Mouse (Mus musculus) erythroblast, embryonic 14.5 days (primary cell): ENCODE measurements around the gene 0610037L13Rik. TPM values are rescaled to one million over a fixed set of nuclear protein-coding genes. Genes with fewer than 3 reads are reported as not detected.

Source experiments
- H3K27me3 ChIP-seq: 2 replicates; pipeline ENCODE4 v1.6.1; 2012; ENCODE audit warnings: inconsistent platforms; ENCODE audit not compliant: control insufficient read depth
- H3K36me3 ChIP-seq: 2 replicates; pipeline ENCODE4 v1.6.1; 2012; ENCODE audit warnings: mild to moderate bottlenecking, inconsistent platforms; ENCODE audit not compliant: control insufficient read depth
- H3K4me1 ChIP-seq: 2 replicates; pipeline ENCODE4 v1.6.1; 2012; ENCODE audit warnings: inconsistent platforms; ENCODE audit not compliant: control insufficient read depth
- H3K4me3 ChIP-seq: replicated peaks from 2 replicates; pipeline ENCODE3; 2012; ENCODE audit warnings: moderate library complexity, mild to moderate bottlenecking, inconsistent platforms
- H3K9me3 ChIP-seq: 2 replicates; pipeline ENCODE4 v1.6.1; 2012; ENCODE audit warnings: low read length, inconsistent platforms, mixed read lengths; ENCODE audit not compliant: control insufficient read depth
- GATA1 ChIP-seq: IDR thresholded peaks from 2 replicates; pipeline ENCODE4 v1.6.1; 2012; ENCODE audit warnings: low read length, inconsistent platforms, mixed read lengths
- TAL1 ChIP-seq: IDR thresholded peaks from 3 replicates; pipeline ENCODE4 v1.6.1; 2012; ENCODE audit warnings: low read length, inconsistent platforms, mixed read lengths
- polyA plus RNA-seq: library from polyadenylated mRNA; stranded (reverse); fragments of >175 nt; gene quantifications from 2 replicates; pipeline ENCODE4 v1.2.3, GENCODE M21; 2012

The 0610037L13Rik gene
- polyA plus RNA-seq, 1 experiment, result 0.20 TPM

GRCm38 (mm10) chr4:107928269-107928668, 38.7 kb downstream of the 0610037L13Rik start:
- Histone ChIP-seq H3K27me3 (no peaks in the 10 kb centered on the region), H3K9me3 (no peaks in the 10 kb centered on the region), H3K36me3 (no peaks in the 10 kb centered on the region), H3K4me1 (peaks cover 29% of the 10 kb centered on the region), H3K4me3 (no peak overlapping the region)
- no peak for TF ChIP-seq TAL1
- no peak for TF ChIP-seq GATA1

GRCm38 (mm10) chr4:107928726-107929125, 39.1 kb downstream of the 0610037L13Rik start:
- Histone ChIP-seq H3K36me3 (no peaks in the 10 kb centered on the region), H3K4me1 (peaks cover 29% of the 10 kb centered on the region), H3K27me3 (no peaks in the 10 kb centered on the region), H3K4me3 (no peak overlapping the region), H3K9me3 (no peaks in the 10 kb centered on the region)
- TF ChIP-seq TAL1 (no peak), GATA1 (no peak)

- Histone ChIP-seq H3K27me3 (no peaks in the 10 kb centered on the region), H3K4me3 (no peak overlapping the region), H3K9me3 (no peaks in the 10 kb centered on the region), H3K4me1 (peaks cover 23% of the 10 kb centered on the region), H3K36me3 (no peaks in the 10 kb centered on the region)
- no peak for TF ChIP-seq TAL1
- no peak for TF ChIP-seq GATA1
These were observed 41.8 kb downstream of the 0610037L13Rik start for GRCm38 (mm10) chr4:107931453-107931852.

- TF ChIP-seq TAL1 (no peak), GATA1 (no peak)
- H3K4me1 ChIP-seq, result peaks cover 14% of the 10 kb centered on the region
- H3K9me3 ChIP-seq, result no peaks in the 10 kb centered on the region
- no peak overlapping the region for H3K4me3 ChIP-seq
- H3K36me3 ChIP-seq, result no peaks in the 10 kb centered on the region
- no peaks in the 10 kb centered on the region for H3K27me3 ChIP-seq
These were observed 43.6 kb downstream of the 0610037L13Rik start for GRCm38 (mm10) chr4:107933239-107933638.

GRCm38 (mm10) chr4:107935254-107935653, 45.6 kb downstream of the 0610037L13Rik start:
- Histone ChIP-seq H3K4me1 (peaks cover 8% of the 10 kb centered on the region), H3K4me3 (no peak overlapping the region), H3K36me3 (no peaks in the 10 kb centered on the region), H3K9me3 (no peaks in the 10 kb centered on the region), H3K27me3 (no peaks in the 10 kb centered on the region)
- TF ChIP-seq TAL1 (no peak), GATA1 (no peak)

GRCm38 (mm10) chr4:107937338-107937737, 47.7 kb downstream of the 0610037L13Rik start:
- Histone ChIP-seq H3K4me1 (peaks cover 8% of the 10 kb centered on the region), H3K36me3 (no peaks in the 10 kb centered on the region), H3K9me3 (no peaks in the 10 kb centered on the region), H3K4me3 (no peak overlapping the region), H3K27me3 (no peaks in the 10 kb centered on the region; the same call in 1 of the 2 replicates)
- no peak for TF ChIP-seq TAL1
- TF ChIP-seq GATA1, result no peak

GRCm38 (mm10) chr4:107938124-107938523, 48.5 kb downstream of the 0610037L13Rik start:
- Histone ChIP-seq H3K4me3 (no peak overlapping the region), H3K4me1 (peaks cover 5% of the 10 kb centered on the region), H3K9me3 (no peaks in the 10 kb centered on the region), H3K36me3 (no peaks in the 10 kb centered on the region), H3K27me3 (no peaks in the 10 kb centered on the region; the same call in 1 of the 2 replicates)
- TF ChIP-seq TAL1 (no peak), GATA1 (no peak)

- Histone ChIP-seq H3K27me3 (no peaks in the 10 kb centered on the region; the same call in 1 of the 2 replicates), H3K4me1 (no peaks in the 10 kb centered on the region), H3K4me3 (no peak overlapping the region), H3K36me3 (no peaks in the 10 kb centered on the region), H3K9me3 (no peaks in the 10 kb centered on the region)
- TF ChIP-seq TAL1 (no peak), GATA1 (no peak)
These were observed 53.1 kb downstream of the 0610037L13Rik start for GRCm38 (mm10) chr4:107942741-107943140.

- H3K36me3 ChIP-seq, result no peaks in the 10 kb centered on the region
- no peaks in the 10 kb centered on the region for H3K4me1 ChIP-seq
- TF ChIP-seq TAL1, result no peak
- TF ChIP-seq GATA1, result no peak
- no peaks in the 10 kb centered on the region; the same call in 1 of the 2 replicates for H3K27me3 ChIP-seq
- no peaks in the 10 kb centered on the region for H3K9me3 ChIP-seq
- no peak overlapping the region for H3K4me3 ChIP-seq
These were observed 54.5 kb downstream of the 0610037L13Rik start for GRCm38 (mm10) chr4:107944141-107944540.

Other genes starting within 250 kb of the 0610037L13Rik start
- gene Dmrtb1, start 205.6 kb upstream of the 0610037L13Rik start, polyA plus RNA-seq, result 0.04 and 0.05 TPM in 2 replicates
- 1.4 and 2.1 TPM in 2 replicates for gene Lrp8, start 87.6 kb upstream of the 0610037L13Rik start, polyA plus RNA-seq
- 0.84 and 0.89 TPM in 2 replicates for gene Magoh, start 10.1 kb upstream of the 0610037L13Rik start, polyA plus RNA-seq
- 4.9 and 6.6 TPM in 2 replicates for gene Cpt2, start 33.8 kb downstream of the 0610037L13Rik start, polyA plus RNA-seq
- not detected in 2 replicates for gene Slc1a7, start 78.5 kb downstream of the 0610037L13Rik start, polyA plus RNA-seq
- 0.22 and 0.23 TPM in 2 replicates for gene Podn, start 206.6 kb downstream of the 0610037L13Rik start, polyA plus RNA-seq